Comparison of ENCODE assay signal across 11 mouse cellular contexts in the genomic region with DNA sequence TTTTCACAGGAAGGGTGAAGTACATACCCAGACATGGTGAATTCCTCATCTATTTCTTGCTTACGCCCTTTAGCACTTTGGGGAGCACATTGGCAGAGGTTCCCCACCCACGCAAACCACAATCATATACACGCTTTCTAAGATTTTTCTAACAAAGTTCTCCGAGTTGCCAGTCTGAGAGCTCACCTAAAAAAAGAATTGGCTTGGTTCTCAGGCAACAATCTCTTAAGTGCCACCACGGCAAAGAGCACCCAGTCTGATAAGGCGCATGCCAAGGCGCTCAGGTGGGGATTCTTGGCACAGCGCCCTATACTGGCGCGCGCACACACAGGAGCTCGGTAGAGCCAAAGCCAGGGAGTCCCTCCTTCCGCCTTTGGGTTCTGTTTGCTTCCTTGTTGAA. TPM values are rescaled to one million over a fixed set of nuclear protein-coding genes. Genes with fewer than 3 reads are reported as not detected.
DNase-seq lines count a peak whose midpoint lies in the region; ATAC-seq and TF ChIP-seq lines count a peak whose summit lies in the region.
"Had no signal": no experiment of that assay in that cellular context is flagged by ENCODE, and none has a peak within 500 bp of the region (broad histone marks: within the 10 kb centered on the region; RNA-seq: fewer than 3 reads in every experiment).

No protein-coding gene starts in this region.

- ATAC-seq in heart, embryonic 12.5 days (ENCODE audit: insufficient number of reproducible peaks, low FRiP score): no peak
- no peak for ATAC-seq in kidney, embryonic 14.5 days (ENCODE audit: low FRiP score, low TSS enrichment)
- ATAC-seq in lung, postnatal 0 days: peak; percentile 71
- ATAC-seq in megakaryocyte progenitor cell, adult 5-6 weeks (replicated peaks; ENCODE audit: poor library complexity): no peak

- H3K4me3 ChIP-seq in heart, embryonic 12.5 days: no peak overlapping the region
- H3K4me3 ChIP-seq in kidney, embryonic 14.5 days (ENCODE audit: low read length): no peak overlapping the region
- H3K4me3 ChIP-seq in lung, postnatal 0 days (ENCODE audit: low read depth, low read length): no peak overlapping the region

- no peak overlapping the region for H3K4me2 ChIP-seq in heart, embryonic 12.5 days
- no peak overlapping the region for H3K4me2 ChIP-seq in kidney, embryonic 14.5 days (replicated peaks; ENCODE audit: low read depth, low read length)
- peak overlapping the region; percentile 87; the same call in 1 of the 2 replicates for H3K4me2 ChIP-seq in lung, postnatal 0 days (replicated peaks; ENCODE audit: low read depth, low read length)

- WGBS in heart, embryonic 12.5 days: 77% methylated on average over 13 of the region's 13 CpGs
- whole genome bisulfite sequencing in kidney, embryonic 14.5 days: 89% methylated on average over 13 of the region's 13 CpGs
- 66% methylated on average over 13 of the region's 13 CpGs for WGBS in lung, postnatal 0 days

- no peak for TF ChIP-seq CTCF in lung, postnatal 0 days (IDR thresholded peaks at IDR 0.05)

- peaks cover 52% of the 10 kb centered on the region for H3K27me3 ChIP-seq in heart, embryonic 12.5 days (replicated peaks)
- peaks cover 34% of the 10 kb centered on the region for H3K27me3 ChIP-seq in kidney, embryonic 14.5 days (ENCODE audit: control insufficient read depth, insufficient read depth, low read length)
- 0 out of 2 replicates have a peak, but pooled peaks cover 6% of the 10 kb centered on the region for H3K27me3 ChIP-seq in lung, postnatal 0 days (replicated peaks; ENCODE audit: insufficient read depth, low read length)

- TF ChIP-seq EP300 in lung, postnatal 0 days (IDR thresholded peaks at IDR 0.05): no peak

- no peaks in the 10 kb centered on the region for H3K36me3 ChIP-seq in heart, embryonic 12.5 days
- H3K36me3 ChIP-seq in kidney, embryonic 14.5 days (ENCODE audit: control insufficient read depth, insufficient read depth, low read length): no peaks in the 10 kb centered on the region
- H3K36me3 ChIP-seq in lung, postnatal 0 days (ENCODE audit: insufficient read depth, low read length): no peaks in the 10 kb centered on the region

- DNase-seq in heart, adult 11 months: peak; percentile 90
- peak; percentile 53 to 55 for DNase-seq in kidney, postnatal 4 days
- peak; percentile 71 for DNase-seq in lung, postnatal 0 days (ENCODE audit: low spot score)
- DNase-seq in left cerebral cortex, adult 11 months (ENCODE audit: low spot score): no peak
- no peak for DNase-seq in gastrocnemius, postnatal 14 days
- DNase-seq: cerebellum, adult 8-10 months; embryo, embryonic 11 days had no signal

- peaks cover 49% of the 10 kb centered on the region for H3K4me1 ChIP-seq in heart, embryonic 12.5 days (replicated peaks)
- H3K4me1 ChIP-seq in kidney, embryonic 14.5 days (ENCODE audit: control insufficient read depth, insufficient read depth, low read length): peaks cover 12% of the 10 kb centered on the region
- peaks cover 31% of the 10 kb centered on the region; the same call in 1 of the 2 replicates for H3K4me1 ChIP-seq in lung, postnatal 0 days (ENCODE audit: insufficient read depth, low read depth, low read length)

- intact Hi-C loops in gastrocnemius, postnatal 14 days (cut with DNase I; ENCODE audit: low total_unique reads): loop anchor here (5.0 to 10.0 kb wide), 2 partner anchors 73 to 190 kb away; no protein-coding TSS in a partner anchor

- H3K9me3 ChIP-seq in heart, embryonic 12.5 days (replicated peaks): no peaks in the 10 kb centered on the region
- no peaks in the 10 kb centered on the region for H3K9me3 ChIP-seq in kidney, embryonic 14.5 days (ENCODE audit: control insufficient read depth, low read length)
- H3K9me3 ChIP-seq in lung, postnatal 0 days (ENCODE audit: low read length): no peaks in the 10 kb centered on the region

- no peak overlapping the region for H3K9ac ChIP-seq in heart, embryonic 12.5 days
- H3K9ac ChIP-seq in kidney, embryonic 14.5 days (ENCODE audit: low read depth, low read length): no peak overlapping the region
- H3K9ac ChIP-seq in lung, postnatal 0 days (replicated peaks; ENCODE audit: low read depth): no peak overlapping the region

- H3K27ac ChIP-seq in heart, embryonic 12.5 days (ENCODE audit: poor library complexity, severe bottlenecking): no peak overlapping the region
- no peak overlapping the region for H3K27ac ChIP-seq in kidney, embryonic 14.5 days (ENCODE audit: low read depth, low read length)
- no peak overlapping the region for H3K27ac ChIP-seq in lung, postnatal 0 days (ENCODE audit: low read length)

RNA-seq across cellular contexts. Expression of gene Adm, which starts 2.5 kb away (rescaled TPM):
- 10.1 and 10.9 TPM in 2 replicates for polyA plus RNA-seq in heart, embryonic 12.5 days (2016; fragmentation: Nextera tagmentation; extraction: Ambion mirVana)
- 4.2 and 5.0 TPM in 2 replicates for polyA plus RNA-seq in kidney, embryonic 14.5 days (2014; fragmentation: Nextera tagmentation; extraction: Ambion mirVana)
- 4.8 and 7.8 TPM in 2 replicates for polyA plus RNA-seq in lung, postnatal 0 days (2015; fragmentation: Nextera tagmentation; extraction: Ambion mirVana)
- total RNA-seq in megakaryocyte progenitor cell, adult 5-6 weeks (2015): not detected in 2 replicates
- not detected in 2 replicates for total RNA-seq in megakaryocyte progenitor cell, adult 5-6 weeks (2017)
- 1 to 10 TPM; 5.6 to 6.1 TPM for total RNA-seq in gastrocnemius, postnatal 14 days (2021)
- total RNA-seq: granulocyte monocyte progenitor cell, adult 5-6 weeks had no signal

RNA-seq across cellular contexts. Expression of gene Sbf2, which starts 10.2 kb away (rescaled TPM):
- polyA plus RNA-seq in heart, embryonic 12.5 days (2016; fragmentation: Nextera tagmentation; extraction: Ambion mirVana): 39.2 and 43.3 TPM in 2 replicates
- polyA plus RNA-seq in kidney, embryonic 14.5 days (2014; fragmentation: Nextera tagmentation; extraction: Ambion mirVana): 29.6 and 44.6 TPM in 2 replicates
- 23.3 and 25.7 TPM in 2 replicates for polyA plus RNA-seq in lung, postnatal 0 days (2015; fragmentation: Nextera tagmentation; extraction: Ambion mirVana)
- 1.6 and 2.3 TPM in 2 replicates for total RNA-seq in megakaryocyte progenitor cell, adult 5-6 weeks (2015)
- total RNA-seq in megakaryocyte progenitor cell, adult 5-6 weeks (2017): 0.44 and 0.46 TPM in 2 replicates
- 10 to 100 TPM; 19.4 to 21.5 TPM for total RNA-seq in gastrocnemius, postnatal 14 days (2021)

Comparison
In these comparisons a context has a peak if more than half of its experiments do, and no peak if none do; other contexts are left out.
1. DNase-seq: peak in heart, adult 11 months (single experiment), kidney, postnatal 4 days (2 of 2) and lung, postnatal 0 days (single experiment); none in left cerebral cortex, adult 11 months (single experiment) and gastrocnemius, postnatal 14 days (single experiment).